18 mouse cellular contexts compared by ENCODE assay signal in genomic region chr1:81771704-81772103, GRCm38 (mm10).
DNase-seq lines count a peak whose midpoint lies in the region; ATAC-seq lines count a peak whose summit lies in the region.
"Had no signal": no experiment of that assay in that cellular context is flagged by ENCODE, and none has a peak within 500 bp of the region (broad histone marks: within the 10 kb centered on the region; RNA-seq: fewer than 3 reads in every experiment).

No protein-coding gene starts in this region.

- 83% methylated on average over 3 of the region's 3 CpGs for WGBS in forebrain, embryonic 14.5 days
- WGBS in forebrain, embryonic 15.5 days = 78% methylated on average over 3 of the region's 3 CpGs
- WGBS in midbrain, embryonic 14.5 days = 91% methylated on average over 3 of the region's 3 CpGs
- 96% methylated on average over 3 of the region's 3 CpGs for WGBS in midbrain, embryonic 13.5 days

- ATAC-seq in forebrain, embryonic 14.5 days = no peak
- no peak for ATAC-seq in forebrain, embryonic 15.5 days (replicated peaks)
- no peak for ATAC-seq in midbrain, embryonic 14.5 days (ENCODE audit: low FRiP score, low TSS enrichment)
- no peak for ATAC-seq in midbrain, embryonic 13.5 days
- ATAC-seq: forebrain, embryonic 13.5 days; hindbrain, embryonic 16.5 days had no signal

- intact Hi-C loops in left cerebral cortex, postnatal 36 days (cut with DNase I) = no loop called here
- intact Hi-C loops in heart, postnatal 36 days (cut with DNase I) = no loop called here
- intact Hi-C loops in heart, postnatal 10 days (cut with DNase I) = no loop called here

- no peaks in the 10 kb centered on the region for H3K9me3 ChIP-seq in forebrain, embryonic 14.5 days (replicated peaks; ENCODE audit: control insufficient read depth, low read length)
- no peaks in the 10 kb centered on the region for H3K9me3 ChIP-seq in forebrain, embryonic 15.5 days
- H3K9me3 ChIP-seq in midbrain, embryonic 14.5 days (ENCODE audit: control insufficient read depth, low read length) = no peaks in the 10 kb centered on the region
- H3K9me3 ChIP-seq in midbrain, embryonic 13.5 days = no peaks in the 10 kb centered on the region
- H3K9me3 ChIP-seq: embryonic facial prominence, embryonic 13.5 days; forebrain, embryonic 13.5 days; heart, embryonic 15.5 days; liver, embryonic 15.5 days; neural tube, embryonic 15.5 days had no signal

- H3K4me1 ChIP-seq in forebrain, embryonic 14.5 days (ENCODE audit: control insufficient read depth, insufficient read depth, low read length) = no peaks in the 10 kb centered on the region
- H3K4me1 ChIP-seq in forebrain, embryonic 15.5 days = 0 out of 2 replicates have a peak, but pooled peaks cover 6% of the 10 kb centered on the region
- no peaks in the 10 kb centered on the region for H3K4me1 ChIP-seq in midbrain, embryonic 14.5 days (ENCODE audit: control insufficient read depth, insufficient read depth, low read length)
- no peaks in the 10 kb centered on the region for H3K4me1 ChIP-seq in midbrain, embryonic 13.5 days (replicated peaks)
- H3K4me1 ChIP-seq: embryonic facial prominence, embryonic 13.5 days; forebrain, embryonic 13.5 days; heart, embryonic 15.5 days; liver, embryonic 15.5 days; neural tube, embryonic 15.5 days had no signal

- H3K27ac ChIP-seq in forebrain, embryonic 14.5 days (ENCODE audit: low read depth, low read length) = no peak overlapping the region
- no peak overlapping the region for H3K27ac ChIP-seq in forebrain, embryonic 15.5 days (replicated peaks)
- no peak overlapping the region for H3K27ac ChIP-seq in midbrain, embryonic 14.5 days (replicated peaks; ENCODE audit: low read depth, low read length)
- H3K27ac ChIP-seq in midbrain, embryonic 13.5 days = no peak overlapping the region
- H3K27ac ChIP-seq: embryonic facial prominence, embryonic 13.5 days; forebrain, embryonic 13.5 days; heart, embryonic 15.5 days; liver, embryonic 15.5 days; neural tube, embryonic 15.5 days had no signal

- no peaks in the 10 kb centered on the region for H3K36me3 ChIP-seq in forebrain, embryonic 14.5 days (ENCODE audit: control insufficient read depth, insufficient read depth, low read length)
- H3K36me3 ChIP-seq in forebrain, embryonic 15.5 days = no peaks in the 10 kb centered on the region
- no peaks in the 10 kb centered on the region for H3K36me3 ChIP-seq in midbrain, embryonic 14.5 days (ENCODE audit: control insufficient read depth, insufficient read depth, low read length)
- no peaks in the 10 kb centered on the region for H3K36me3 ChIP-seq in midbrain, embryonic 13.5 days
- H3K36me3 ChIP-seq: embryonic facial prominence, embryonic 13.5 days; heart, embryonic 15.5 days; liver, embryonic 15.5 days; neural tube, embryonic 15.5 days had no signal

- no peak overlapping the region for H3K4me2 ChIP-seq in forebrain, embryonic 14.5 days (ENCODE audit: low read length)
- H3K4me2 ChIP-seq in forebrain, embryonic 15.5 days (replicated peaks) = no peak overlapping the region
- H3K4me2 ChIP-seq in midbrain, embryonic 14.5 days (ENCODE audit: low read length) = no peak overlapping the region
- H3K4me2 ChIP-seq in midbrain, embryonic 13.5 days (replicated peaks) = no peak overlapping the region
- H3K4me2 ChIP-seq: embryonic facial prominence, embryonic 13.5 days; forebrain, embryonic 13.5 days; heart, embryonic 15.5 days; liver, embryonic 15.5 days; neural tube, embryonic 15.5 days had no signal

- no peak overlapping the region for H3K4me3 ChIP-seq in forebrain, embryonic 14.5 days (ENCODE audit: low read depth, low read length)
- no peak overlapping the region for H3K4me3 ChIP-seq in forebrain, embryonic 15.5 days
- H3K4me3 ChIP-seq in midbrain, embryonic 14.5 days (replicated peaks; ENCODE audit: low read depth, low read length) = no peak overlapping the region
- H3K4me3 ChIP-seq in midbrain, embryonic 13.5 days (replicated peaks) = no peak overlapping the region
- H3K4me3 ChIP-seq: embryonic facial prominence, embryonic 13.5 days; forebrain, embryonic 13.5 days; heart, embryonic 15.5 days; liver, embryonic 15.5 days; neural tube, embryonic 15.5 days had no signal

- DNase-seq in forebrain, embryonic 14.5 days (ENCODE audit: low spot score) = peak; percentile 70
- peak; percentile 6 for DNase-seq in midbrain, embryonic 14.5 days
- DNase-seq in left cerebral cortex, postnatal 36 days (ENCODE audit: low spot score in 2 of 2) = peak; percentile 5 to 7
- no peak for DNase-seq in heart, postnatal 36 days
- no peak for DNase-seq in heart, postnatal 10 days
- no peak for DNase-seq in ovary, postnatal 10 days (ENCODE audit: low spot score)
- DNase-seq: kidney, adult 2 months; kidney, postnatal 36 days; lung, postnatal 4 days; thymus, postnatal 25 days had no signal

- H3K9ac ChIP-seq in forebrain, embryonic 14.5 days (ENCODE audit: low read length) = no peak overlapping the region
- H3K9ac ChIP-seq in forebrain, embryonic 15.5 days (replicated peaks) = no peak overlapping the region
- no peak overlapping the region for H3K9ac ChIP-seq in midbrain, embryonic 14.5 days (replicated peaks; ENCODE audit: low read length)
- no peak overlapping the region for H3K9ac ChIP-seq in midbrain, embryonic 13.5 days (replicated peaks)
- H3K9ac ChIP-seq: embryonic facial prominence, embryonic 13.5 days; forebrain, embryonic 13.5 days; heart, embryonic 15.5 days; liver, embryonic 15.5 days; neural tube, embryonic 15.5 days had no signal

- H3K27me3 ChIP-seq in forebrain, embryonic 14.5 days (replicated peaks; ENCODE audit: control insufficient read depth, insufficient read depth, low read length) = no peaks in the 10 kb centered on the region
- no peaks in the 10 kb centered on the region for H3K27me3 ChIP-seq in forebrain, embryonic 15.5 days
- H3K27me3 ChIP-seq in midbrain, embryonic 14.5 days (ENCODE audit: control insufficient read depth, insufficient read depth, low read length) = no peaks in the 10 kb centered on the region
- no peaks in the 10 kb centered on the region for H3K27me3 ChIP-seq in midbrain, embryonic 13.5 days
- H3K27me3 ChIP-seq: embryonic facial prominence, embryonic 13.5 days; forebrain, embryonic 13.5 days; heart, embryonic 15.5 days; liver, embryonic 15.5 days; neural tube, embryonic 15.5 days had no signal

Comparison
In these comparisons a context has a peak if more than half of its experiments do, and no peak if none do; other contexts are left out.
1. DNase-seq: peak in forebrain, embryonic 14.5 days (single experiment), midbrain, embryonic 14.5 days (single experiment) and left cerebral cortex, postnatal 36 days (2 of 2); none in heart, postnatal 36 days (0 of 2), heart, postnatal 10 days (0 of 2) and ovary, postnatal 10 days (single experiment).